Mouse (Mus musculus) macrophage (primary cell): Measurements from ENCODE around the gene Stat5b. TPM values are rescaled to one million over a fixed set of nuclear protein-coding genes. Genes with fewer than 3 reads are reported as not detected.

Experiments
- H3K27ac ChIP-seq: fragments of 350-480 bp; formaldehyde crosslinking; 2 replicates; pipeline ENCODE4 v1.9.0; 2021
- H3K36me3 ChIP-seq: fragments of 350-480 bp; formaldehyde crosslinking; 2 replicates; pipeline ENCODE4 v1.9.0; 2021; ENCODE audit errors: inconsistent target
- H3K4me3 ChIP-seq: fragments of 350-480 bp; formaldehyde crosslinking; 2 replicates; pipeline ENCODE4 v1.9.0; 2021; ENCODE audit errors: inconsistent target
- H3K79me2 ChIP-seq: fragments of 350-480 bp; formaldehyde crosslinking; 2 replicates; pipeline ENCODE4 v1.9.0; 2021; ENCODE audit errors: inconsistent target
- WGBS: methylation state at CpG from one replicate; pipeline ENCODE4 v1.1.7; 2026; ENCODE audit warnings: inconsistent platforms; ENCODE audit not compliant: missing documents; 5-methylcytosine and 5-hydroxymethylcytosine counted together
- polyA plus RNA-seq: library from polyadenylated mRNA; stranded (reverse); fragments of 250-400 nt; gene quantifications from 3 replicates; pipeline ENCODE4 v1.2.4, GENCODE M21; 2018; ENCODE audit warnings: inconsistent platforms

The Stat5b gene
- polyA plus RNA-seq, 1 experiment from 2014 or later: 16.7 TPM

GRCm38 (mm10) chr11:100842025-100842424 lies 8.5 kb downstream of the Stat5b start:
- H3K27ac ChIP-seq: no peak overlapping the region
- H3K36me3 ChIP-seq: no peaks in the 10 kb centered on the region
- H3K79me2 ChIP-seq: peaks cover 100% of the 10 kb centered on the region
- 92% methylated on average over 7 of the region's 7 CpGs for WGBS
- H3K4me3 ChIP-seq: no peak overlapping the region

GRCm38 (mm10) chr11:100840866-100841265 lies 9.7 kb downstream of the Stat5b start:
- Histone ChIP-seq H3K36me3 (no peaks in the 10 kb centered on the region), H3K79me2 (peaks cover 100% of the 10 kb centered on the region), H3K27ac (no peak overlapping the region), H3K4me3 (no peak overlapping the region)
- 8% methylated on average over 12 of the region's 12 CpGs for WGBS

DNA sequence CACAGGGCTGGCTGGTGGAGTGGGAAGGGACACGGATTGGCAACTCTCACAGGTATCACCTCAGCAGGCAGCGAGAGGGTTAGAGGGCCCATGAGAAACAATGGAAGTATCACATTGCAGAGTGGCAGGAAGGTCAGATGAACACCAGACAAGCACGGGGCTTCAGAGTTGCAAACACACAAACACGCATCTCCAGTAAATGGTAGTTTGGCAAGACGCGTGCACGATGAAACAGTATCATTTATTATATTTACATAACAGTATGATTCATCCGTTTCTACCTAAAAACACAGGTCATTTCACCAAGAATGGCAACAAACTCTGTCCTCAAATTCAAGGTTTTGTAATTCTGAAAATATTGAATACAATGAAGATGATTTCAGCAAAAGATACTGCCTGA lies 11.0 kb downstream of the Stat5b start:
- 85% methylated on average over 8 of the region's 8 CpGs for WGBS
- H3K36me3 ChIP-seq: no peaks in the 10 kb centered on the region
- no peak overlapping the region for H3K4me3 ChIP-seq
- H3K79me2 ChIP-seq: peaks cover 100% of the 10 kb centered on the region
- no peak overlapping the region for H3K27ac ChIP-seq

DNA sequence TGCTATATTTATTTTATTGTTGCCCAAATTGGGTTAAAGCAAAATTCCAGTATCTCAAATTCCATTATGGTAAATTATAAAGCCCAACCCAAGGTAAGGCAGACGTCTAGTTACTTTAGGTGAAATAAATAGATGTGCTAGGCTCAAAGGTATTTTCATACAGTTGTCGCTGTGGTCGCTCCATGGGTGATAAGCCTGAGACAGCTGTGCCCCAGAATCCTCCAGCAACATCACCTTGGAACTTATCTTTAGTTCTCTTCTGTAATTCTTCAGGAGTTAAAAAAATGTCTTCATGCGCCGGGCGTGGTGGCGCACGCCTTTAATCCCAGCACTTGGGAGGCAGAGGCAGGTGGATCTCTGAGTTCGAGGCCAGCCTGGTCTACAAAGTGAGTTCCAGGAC lies 11.6 kb downstream of the Stat5b start:
- Histone ChIP-seq H3K27ac (no peak overlapping the region), H3K79me2 (peaks cover 100% of the 10 kb centered on the region), H3K36me3 (no peaks in the 10 kb centered on the region), H3K4me3 (no peak overlapping the region)
- 92% methylated on average over 8 of the region's 9 CpGs for WGBS

DNA sequence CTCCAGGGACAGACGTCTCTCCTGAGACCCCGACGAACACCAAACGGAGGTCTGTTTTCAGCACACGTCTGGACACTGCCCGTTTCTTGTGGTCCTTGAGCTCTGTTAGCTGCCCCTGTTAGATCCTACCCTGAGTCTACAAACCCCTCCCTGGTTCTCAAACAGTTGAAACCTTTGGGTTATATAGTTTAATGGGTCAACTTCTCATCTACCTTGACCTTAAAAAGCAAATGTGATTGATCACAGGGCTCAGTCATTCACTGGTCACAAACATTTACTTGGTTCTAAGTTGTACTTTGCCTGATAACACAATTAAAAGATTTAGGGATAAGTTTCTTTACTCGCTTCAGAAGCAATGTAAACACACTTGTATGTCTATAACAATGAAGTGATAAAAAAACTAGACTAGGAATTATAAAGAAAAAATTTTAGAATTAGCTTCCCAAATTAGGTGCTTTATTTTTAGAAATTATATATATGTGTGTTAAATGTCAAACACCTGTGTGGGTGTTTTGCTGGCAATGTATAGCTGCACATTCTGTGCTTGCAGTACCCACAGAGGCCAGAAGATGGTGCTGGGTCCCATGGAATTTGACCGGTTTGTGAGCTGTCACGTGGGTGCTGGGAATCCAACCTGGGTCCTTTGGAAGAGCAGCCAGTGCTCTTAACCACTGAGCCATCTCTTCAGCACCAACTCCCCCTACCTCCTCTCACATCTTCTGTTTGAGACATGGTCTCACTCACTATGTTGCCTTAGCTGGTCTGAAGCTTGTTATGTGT lies 13.4 kb downstream of the Stat5b start:
- 97% methylated on average over 9 of the region's 9 CpGs for WGBS
- Histone ChIP-seq H3K4me3 (no peak overlapping the region), H3K36me3 (no peaks in the 10 kb centered on the region), H3K79me2 (peaks cover 100% of the 10 kb centered on the region), H3K27ac (no peak overlapping the region)

DNA sequence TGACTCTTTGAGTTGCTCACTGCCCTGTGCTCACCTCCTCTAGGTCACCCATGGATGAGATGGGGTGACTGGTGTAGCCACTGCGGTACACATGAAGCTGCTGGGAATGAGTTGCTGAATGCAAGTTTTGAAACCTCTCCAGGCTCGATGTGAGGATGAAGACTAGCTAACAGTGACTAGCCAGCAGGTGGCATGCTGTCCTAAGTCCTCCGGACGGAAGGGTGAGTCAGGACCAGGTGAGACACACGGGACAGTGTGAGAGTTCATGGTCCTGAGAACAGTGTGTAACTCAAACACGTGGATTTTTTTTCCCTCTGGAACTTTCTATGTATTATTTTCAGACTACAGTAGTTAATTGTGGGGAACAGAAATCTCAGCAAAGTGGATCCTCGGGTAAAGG lies 17.1 kb downstream of the Stat5b start:
- peaks cover 100% of the 10 kb centered on the region for H3K79me2 ChIP-seq
- no peak overlapping the region for H3K27ac ChIP-seq
- H3K36me3 ChIP-seq: no peaks in the 10 kb centered on the region
- 66% methylated on average over 7 of the region's 7 CpGs for WGBS
- H3K4me3 ChIP-seq: no peak overlapping the region

GRCm38 (mm10) chr11:100831396-100831795 lies 19.1 kb downstream of the Stat5b start:
- no peak overlapping the region for H3K27ac ChIP-seq
- WGBS: 86% methylated on average over 10 of the region's 10 CpGs

GRCm38 (mm10) chr11:100829691-100830090 lies 20.8 kb downstream of the Stat5b start:
- Histone ChIP-seq H3K4me3 (no peak overlapping the region), H3K27ac (no peak overlapping the region), H3K36me3 (no peaks in the 10 kb centered on the region), H3K79me2 (peaks cover 100% of the 10 kb centered on the region)
- WGBS: 92% methylated on average over 12 of the region's 12 CpGs

More at GRCm38 (mm10) chr11:100831396-100831795, 19.1 kb downstream of the Stat5b start:
- no peak overlapping the region for H3K4me3 ChIP-seq
- H3K79me2 ChIP-seq: peaks cover 100% of the 10 kb centered on the region
- H3K36me3 ChIP-seq: no peaks in the 10 kb centered on the region

DNA sequence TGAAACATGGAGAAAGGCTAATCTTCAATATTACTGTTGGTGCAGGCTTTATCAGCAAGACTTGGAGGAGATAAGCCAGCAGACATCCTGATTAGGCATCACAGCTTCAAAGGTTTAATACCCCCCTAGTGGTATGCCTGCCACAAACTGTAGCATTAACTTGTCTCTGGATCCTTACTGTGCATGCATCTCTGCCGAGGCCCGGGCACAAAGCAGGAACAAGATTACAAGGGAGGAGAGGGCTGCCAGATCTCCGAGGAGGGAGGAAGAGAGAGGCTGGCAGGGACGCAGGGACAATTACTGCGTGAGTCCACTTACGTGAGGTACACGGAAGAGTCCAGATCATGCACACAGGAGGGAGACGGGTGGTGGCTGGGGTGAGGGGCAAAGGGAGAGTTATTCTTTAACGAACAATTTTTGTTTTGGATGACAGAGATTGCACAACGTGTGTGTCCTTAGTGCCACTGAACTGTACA lies 21.8 kb downstream of the Stat5b start:
- Histone ChIP-seq H3K27ac (no peak overlapping the region), H3K36me3 (no peaks in the 10 kb centered on the region), H3K4me3 (no peak overlapping the region), H3K79me2 (peaks cover 100% of the 10 kb centered on the region)
- WGBS: 21% methylated on average over 10 of the region's 10 CpGs

DNA sequence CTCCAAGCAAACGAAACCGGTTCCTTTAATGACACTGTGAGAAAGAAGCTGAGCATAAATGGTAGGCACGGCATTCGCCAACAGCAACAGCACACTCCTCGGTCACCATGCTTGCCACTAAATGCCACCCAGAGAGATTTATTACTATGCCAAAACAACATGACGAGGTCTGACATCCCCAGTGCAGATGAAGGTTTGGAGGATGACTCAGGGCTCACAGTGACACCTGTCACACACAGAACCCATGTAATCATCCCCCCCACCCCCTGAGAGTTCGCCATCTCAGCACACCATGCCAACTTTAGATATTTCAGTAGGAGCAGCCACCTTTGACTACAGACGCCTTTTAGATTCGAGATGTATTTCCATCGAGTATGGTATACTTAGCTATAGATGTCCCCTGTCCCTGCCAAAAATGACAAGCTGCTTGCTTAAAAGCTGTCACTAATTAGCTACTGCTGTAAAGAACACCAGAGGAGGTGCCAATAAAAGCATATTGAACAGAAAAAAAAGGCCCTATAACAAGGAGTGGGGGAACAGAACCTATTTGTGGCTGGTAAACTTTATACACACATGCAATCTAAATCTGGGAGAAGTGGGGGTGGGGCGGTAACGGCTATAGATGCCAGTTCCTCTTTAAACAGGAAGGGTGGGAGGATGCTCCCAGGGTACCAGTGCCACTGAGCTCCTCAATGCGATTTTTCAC lies 24.2 kb downstream of the Stat5b start:
- H3K27ac ChIP-seq: peak overlapping the region; percentile 52
- no peak overlapping the region for H3K4me3 ChIP-seq
- 26% methylated on average over 13 of the region's 13 CpGs for WGBS

DNA sequence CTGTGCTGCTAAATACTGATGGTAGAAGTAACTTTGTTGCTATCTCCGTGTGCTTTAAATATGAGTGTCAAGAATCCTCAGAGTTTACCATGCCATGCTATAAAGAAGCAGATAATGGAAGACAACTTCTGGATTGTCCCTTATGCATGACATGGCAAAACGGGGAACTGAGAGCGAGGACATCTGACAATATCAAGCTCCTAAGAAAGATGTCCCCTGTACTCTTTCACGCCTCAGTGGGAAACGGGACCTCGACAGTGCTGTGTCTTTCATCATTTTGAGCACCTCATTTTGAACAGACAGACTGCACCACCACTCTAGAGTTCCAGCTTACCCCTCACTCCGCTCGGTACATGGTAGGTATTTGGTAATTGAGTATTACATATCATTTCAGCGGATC lies 25.1 kb downstream of the Stat5b start:
- no peak overlapping the region for H3K4me3 ChIP-seq
- no peak overlapping the region for H3K27ac ChIP-seq
- no peaks in the 10 kb centered on the region for H3K36me3 ChIP-seq
- peaks cover 100% of the 10 kb centered on the region for H3K79me2 ChIP-seq
- WGBS: 54% methylated on average over 9 of the region's 9 CpGs

More for the DNA sequence above, 24.2 kb downstream of the Stat5b start:
- Histone ChIP-seq H3K36me3 (no peaks in the 10 kb centered on the region), H3K79me2 (peaks cover 100% of the 10 kb centered on the region)

- H3K27ac ChIP-seq: no peak overlapping the region
- WGBS: 72% methylated on average over 7 of the region's 7 CpGs
Measured at GRCm38 (mm10) chr11:100824496-100824895, 26.0 kb downstream of the Stat5b start.

GRCm38 (mm10) chr11:100823543-100824313 lies 26.8 kb downstream of the Stat5b start:
- Histone ChIP-seq H3K79me2 (peaks cover 100% of the 10 kb centered on the region), H3K4me3 (no peak overlapping the region), H3K27ac (0 out of 2 replicates have a peak overlapping the region, but pooled peaks have one; percentile 80), H3K36me3 (no peaks in the 10 kb centered on the region)
- 50% methylated on average over 8 of the region's 8 CpGs for WGBS

More at GRCm38 (mm10) chr11:100824496-100824895, 26.0 kb downstream of the Stat5b start:
- Histone ChIP-seq H3K36me3 (no peaks in the 10 kb centered on the region), H3K79me2 (peaks cover 100% of the 10 kb centered on the region), H3K4me3 (no peak overlapping the region)

DNA sequence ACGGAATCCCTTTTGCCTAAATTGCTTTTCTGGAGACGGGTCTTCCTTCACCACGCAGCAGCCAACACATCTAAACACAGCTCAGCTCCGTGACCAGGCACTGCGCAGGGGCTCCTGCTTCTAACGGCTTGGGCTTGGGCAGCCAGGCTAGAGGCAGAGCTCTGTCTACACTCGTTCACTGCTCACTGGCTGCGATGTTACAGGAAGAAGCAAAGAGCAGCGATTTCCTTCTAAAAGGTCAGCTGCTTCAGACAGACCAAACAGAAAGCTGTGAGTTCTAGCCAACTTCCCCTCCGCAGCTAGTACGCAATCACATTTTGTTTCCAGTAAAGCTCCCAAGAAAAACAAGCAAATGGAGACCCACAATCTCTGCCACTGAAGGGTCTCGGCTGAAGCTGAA lies 28.2 kb downstream of the Stat5b start:
- peak overlapping the region; percentile 80 for H3K27ac ChIP-seq
- H3K36me3 ChIP-seq: no peaks in the 10 kb centered on the region
- 1% methylated on average over 12 of the region's 12 CpGs for WGBS
- peaks cover 100% of the 10 kb centered on the region for H3K79me2 ChIP-seq
- H3K4me3 ChIP-seq: peak overlapping the region; percentile 47
